Mouse (Mus musculus): Measurements from ENCODE around the gene Irgq. TPM values are rescaled to one million over a fixed set of nuclear protein-coding genes. Genes with fewer than 3 reads are reported as not detected.

Gene Irgq
- polyA plus RNA-seq, 1 experiment from 2014 or later, result 12.0 TPM

GRCm38 (mm10) chr7:24574224-24574796, 43.8 kb downstream of the Irgq start:
- Histone ChIP-seq H3K4me2 (ENCODE audit: low read depth, low read length) (no peak overlapping the region), H3K27me3 (replicated peaks; ENCODE audit: control insufficient read depth, insufficient read depth, low read length) (no peaks in the 10 kb centered on the region), H3K9ac (ENCODE audit: low read depth, low read length) (no peak overlapping the region), H3K4me1 (ENCODE audit: control insufficient read depth, insufficient read depth, low read length) (no peaks in the 10 kb centered on the region), H3K4me3 (ENCODE audit: low read depth, low read length) (no peak overlapping the region), H3K36me3 (ENCODE audit: control insufficient read depth, insufficient read depth, low read length) (peaks cover 38% of the 10 kb centered on the region), H3K9me3 (ENCODE audit: control insufficient read depth, low read length) (no peaks in the 10 kb centered on the region), H3K27ac (replicated peaks; ENCODE audit: low read depth, low read length) (no peak overlapping the region)
- 50% methylated on average over 12 of the region's 12 CpGs for WGBS
- DNase-seq (ENCODE audit: low spot score), result no peak
- 0 out of 2 replicates have a peak, but pooled peaks have one; percentile 41 for ATAC-seq (ENCODE audit: low read depth)

DNA sequence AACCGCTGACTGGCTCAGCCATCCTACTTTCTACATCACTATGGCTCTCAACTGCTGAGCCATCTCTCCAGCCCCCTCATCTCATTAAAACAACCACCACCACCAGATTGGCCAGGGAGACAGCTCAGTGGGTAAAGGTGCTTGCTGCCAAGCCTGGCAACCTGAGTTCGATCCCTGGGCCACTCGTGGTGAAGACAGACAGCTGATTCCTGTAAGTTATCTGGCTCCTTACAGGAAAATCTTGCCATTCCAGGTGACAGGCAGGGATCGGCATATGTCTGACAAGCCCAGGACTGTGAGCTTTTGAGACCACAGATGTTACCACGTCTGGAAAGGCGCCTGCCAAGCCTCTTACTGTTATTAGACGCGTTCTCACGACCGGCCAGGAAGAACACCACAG, 47.3 kb downstream of the Irgq start:
- H3K4me1 ChIP-seq (ENCODE audit: control insufficient read depth, insufficient read depth, low read length), result no peaks in the 10 kb centered on the region
- no peak for ATAC-seq (ENCODE audit: low read depth)

GRCm38 (mm10) chr7:24584876-24585275, 54.4 kb downstream of the Irgq start:
- Histone ChIP-seq H3K36me3 (ENCODE audit: control insufficient read depth, insufficient read depth, low read length) (no peaks in the 10 kb centered on the region), H3K27ac (replicated peaks; ENCODE audit: low read depth, low read length) (no peak overlapping the region), H3K4me2 (ENCODE audit: low read depth, low read length) (no peak overlapping the region), H3K9me3 (ENCODE audit: control insufficient read depth, low read length) (no peaks in the 10 kb centered on the region), H3K4me1 (ENCODE audit: control insufficient read depth, insufficient read depth, low read length) (no peaks in the 10 kb centered on the region; the same call in 1 of the 2 replicates), H3K4me3 (ENCODE audit: low read depth, low read length) (no peak overlapping the region), H3K27me3 (replicated peaks; ENCODE audit: control insufficient read depth, insufficient read depth, low read length) (peaks cover 22% of the 10 kb centered on the region), H3K9ac (ENCODE audit: low read depth, low read length) (no peak overlapping the region)
- 89% methylated on average over 6 of the region's 6 CpGs for WGBS
- DNase-seq (ENCODE audit: low spot score) (no peak), ATAC-seq (ENCODE audit: low read depth) (no peak)

More for the DNA sequence above, 47.3 kb downstream of the Irgq start:
- Histone ChIP-seq H3K9ac (ENCODE audit: low read depth, low read length) (no peak overlapping the region), H3K27me3 (replicated peaks; ENCODE audit: control insufficient read depth, insufficient read depth, low read length) (no peaks in the 10 kb centered on the region), H3K4me3 (ENCODE audit: low read depth, low read length) (no peak overlapping the region), H3K4me2 (ENCODE audit: low read depth, low read length) (no peak overlapping the region), H3K9me3 (ENCODE audit: control insufficient read depth, low read length) (no peaks in the 10 kb centered on the region), H3K36me3 (ENCODE audit: control insufficient read depth, insufficient read depth, low read length) (0 out of 2 replicates have a peak, but pooled peaks cover 7% of the 10 kb centered on the region), H3K27ac (replicated peaks; ENCODE audit: low read depth, low read length) (no peak overlapping the region)
- DNase-seq (ENCODE audit: low spot score), result no peak
- 94% methylated on average over 10 of the region's 10 CpGs for WGBS

GRCm38 (mm10) chr7:24585995-24586394, 55.5 kb downstream of the Irgq start:
- no peak overlapping the region for H3K9ac ChIP-seq (ENCODE audit: low read depth, low read length)
- no peaks in the 10 kb centered on the region for H3K36me3 ChIP-seq (ENCODE audit: control insufficient read depth, insufficient read depth, low read length)
- ATAC-seq (ENCODE audit: low read depth) (no peak), DNase-seq (ENCODE audit: low spot score) (no peak)
- H3K4me1 ChIP-seq (ENCODE audit: control insufficient read depth, insufficient read depth, low read length), result no peaks in the 10 kb centered on the region; the same call in 1 of the 2 replicates
- no peak overlapping the region for H3K4me3 ChIP-seq (ENCODE audit: low read depth, low read length)
- 55% methylated on average over 16 of the region's 16 CpGs for WGBS
- peaks cover 22% of the 10 kb centered on the region for H3K27me3 ChIP-seq (replicated peaks; ENCODE audit: control insufficient read depth, insufficient read depth, low read length)
- H3K4me2 ChIP-seq (ENCODE audit: low read depth, low read length), result no peak overlapping the region
- no peaks in the 10 kb centered on the region for H3K9me3 ChIP-seq (ENCODE audit: control insufficient read depth, low read length)
- no peak overlapping the region for H3K27ac ChIP-seq (replicated peaks; ENCODE audit: low read depth, low read length)

DNA sequence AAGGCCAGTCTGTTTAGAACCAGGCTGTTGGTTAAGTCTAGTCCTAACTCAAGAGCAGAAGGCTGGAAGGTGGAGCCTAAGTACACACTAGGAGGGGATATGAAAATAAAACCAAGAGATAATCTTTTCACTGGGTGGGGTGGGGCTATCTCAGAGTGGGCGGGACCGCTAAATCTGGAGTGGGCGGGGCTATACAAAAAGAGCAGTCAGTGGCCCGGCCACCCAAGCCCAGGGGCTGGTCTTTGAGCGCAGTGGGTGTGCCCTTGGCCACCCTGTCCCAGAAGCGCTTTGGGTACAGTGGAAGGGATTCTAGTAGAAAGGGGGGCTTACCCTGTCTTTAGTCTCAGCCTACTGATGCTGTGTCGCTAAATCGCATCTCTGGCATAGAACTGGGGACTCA, 56.3 kb downstream of the Irgq start:
- no peak overlapping the region for H3K27ac ChIP-seq (replicated peaks; ENCODE audit: low read depth, low read length)

DNA sequence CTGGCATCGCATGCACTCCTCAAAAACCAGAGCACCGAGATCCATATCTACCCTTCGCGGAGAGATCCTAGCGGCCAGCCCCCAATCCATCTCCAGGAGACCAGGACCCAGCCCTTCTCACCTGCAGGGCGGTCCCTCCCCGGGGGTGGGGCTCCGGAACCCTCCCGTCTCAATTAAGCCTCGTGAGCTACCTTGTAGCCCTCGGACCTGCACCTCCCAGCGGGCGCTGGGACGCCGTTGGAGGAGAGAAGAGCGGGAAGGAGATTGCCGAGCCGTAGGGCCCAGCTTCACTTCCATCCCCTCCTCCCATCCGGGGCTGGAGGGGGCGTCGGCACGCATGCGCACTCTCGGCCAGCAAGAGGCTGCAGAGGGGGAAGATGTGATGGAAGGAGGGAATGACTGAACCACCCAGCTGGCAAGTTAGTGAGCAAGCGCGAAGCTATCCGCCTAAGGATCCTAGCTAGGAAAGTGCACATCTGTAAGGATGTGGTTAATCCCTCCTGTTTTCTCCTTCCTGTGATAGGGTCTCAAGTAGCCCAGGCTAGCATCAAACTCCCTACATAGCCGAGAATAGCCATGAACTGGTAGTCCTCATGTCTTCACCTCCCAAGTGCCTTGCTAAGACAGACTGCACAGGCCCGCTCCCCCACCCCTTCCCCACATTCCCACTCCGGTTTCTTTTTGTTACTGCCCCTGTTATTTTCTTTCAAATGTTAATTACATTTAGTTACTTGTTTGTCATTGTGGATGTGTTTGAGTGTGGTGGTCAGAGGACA, 57.0 kb downstream of the Irgq start, which contains the start of the genes Ethe1 and Zfp575:
Ethe1 (plus strand) TSS at position 214 of the 776 bp plus-strand sequence.
Zfp575 (minus strand) TSS at position 312 of the 776 bp plus-strand sequence.
- H3K4me1 ChIP-seq (ENCODE audit: control insufficient read depth, insufficient read depth, low read length), result no peaks in the 10 kb centered on the region; the same call in 1 of the 2 replicates
- DNase-seq (ENCODE audit: low spot score), result peak; percentile 87
- H3K9ac ChIP-seq (ENCODE audit: low read depth, low read length), result peak within 1 kb of the TSS; percentile 65
- no peaks in the 10 kb centered on the region for H3K36me3 ChIP-seq (ENCODE audit: control insufficient read depth, insufficient read depth, low read length)
- peaks cover 22% of the 10 kb centered on the region for H3K27me3 ChIP-seq (replicated peaks; ENCODE audit: control insufficient read depth, insufficient read depth, low read length)
- H3K27ac ChIP-seq (replicated peaks; ENCODE audit: low read depth, low read length), result no peak within 1 kb of the TSS
- 5% methylated on average over 30 of the region's 30 CpGs for WGBS
- H3K4me3 ChIP-seq (ENCODE audit: low read depth, low read length), result peak within 1 kb of the TSS; percentile 47
- no peaks in the 10 kb centered on the region for H3K9me3 ChIP-seq (ENCODE audit: control insufficient read depth, low read length)
- ATAC-seq (ENCODE audit: low read depth), result peak; percentile 89
- H3K4me2 ChIP-seq (ENCODE audit: low read depth, low read length), result peak within 1 kb of the TSS; percentile 63

More for the DNA sequence above, 56.3 kb downstream of the Irgq start:
- WGBS, result 10% methylated on average over 8 of the region's 8 CpGs
- Histone ChIP-seq H3K9me3 (ENCODE audit: control insufficient read depth, low read length) (no peaks in the 10 kb centered on the region), H3K4me3 (ENCODE audit: low read depth, low read length) (peak overlapping the region; percentile 47), H3K9ac (ENCODE audit: low read depth, low read length) (peak overlapping the region; percentile 65), H3K27me3 (replicated peaks; ENCODE audit: control insufficient read depth, insufficient read depth, low read length) (peaks cover 22% of the 10 kb centered on the region), H3K4me2 (ENCODE audit: low read depth, low read length) (peak overlapping the region; percentile 63), H3K36me3 (ENCODE audit: control insufficient read depth, insufficient read depth, low read length) (no peaks in the 10 kb centered on the region), H3K4me1 (ENCODE audit: control insufficient read depth, insufficient read depth, low read length) (no peaks in the 10 kb centered on the region; the same call in 1 of the 2 replicates)
- DNase-seq (ENCODE audit: low spot score) (peak; percentile 47), ATAC-seq (ENCODE audit: low read depth) (peak; percentile 77; the same call in 1 of the 2 replicates)

Other genes starting within 250 kb of the Irgq start
- gene Zfp61, start 229.5 kb upstream of the Irgq start, polyA plus RNA-seq (2014; fragmentation: Nextera tagmentation; extraction: Ambion mirVana), result 29.8 and 29.9 TPM in 2 replicates
- gene Zfp94, start 214.0 kb upstream of the Irgq start, polyA plus RNA-seq (2014; fragmentation: Nextera tagmentation; extraction: Ambion mirVana), result 8.5 and 12.1 TPM in 2 replicates
- not detected in 2 replicates for gene Tescl, start 196.8 kb upstream of the Irgq start, polyA plus RNA-seq (2014; fragmentation: Nextera tagmentation; extraction: Ambion mirVana)
- gene Lypd5, start 181.5 kb upstream of the Irgq start, polyA plus RNA-seq (2014; fragmentation: Nextera tagmentation; extraction: Ambion mirVana), result 2.4 and 4.9 TPM in 2 replicates
- 4.1 and 5.8 TPM in 2 replicates for gene Kcnn4, start 160.4 kb upstream of the Irgq start, polyA plus RNA-seq (2014; fragmentation: Nextera tagmentation; extraction: Ambion mirVana)
- gene Smg9, start 131.1 kb upstream of the Irgq start, polyA plus RNA-seq (2014; fragmentation: Nextera tagmentation; extraction: Ambion mirVana), result 17.6 and 19.9 TPM in 2 replicates
- 0.16 and 0.36 TPM in 2 replicates for gene Irgc1, start 78.4 kb upstream of the Irgq start, polyA plus RNA-seq (2014; fragmentation: Nextera tagmentation; extraction: Ambion mirVana)
- 8.0 and 12.2 TPM in 2 replicates for gene Plaur, start 68.2 kb upstream of the Irgq start, polyA plus RNA-seq (2014; fragmentation: Nextera tagmentation; extraction: Ambion mirVana)
- gene Cadm4, start 48.7 kb upstream of the Irgq start, polyA plus RNA-seq (2014; fragmentation: Nextera tagmentation; extraction: Ambion mirVana), result 2.6 and 2.8 TPM in 2 replicates
- 31.3 and 36.6 TPM in 2 replicates for gene Zfp428, start 23.7 kb upstream of the Irgq start, polyA plus RNA-seq (2014; fragmentation: Nextera tagmentation; extraction: Ambion mirVana)
- 0.19 and 0.22 TPM in 2 replicates for gene AC161166.1, start 18.2 kb upstream of the Irgq start, polyA plus RNA-seq (2014; fragmentation: Nextera tagmentation; extraction: Ambion mirVana)
- 0.34 and 1.5 TPM in 2 replicates for gene Pinlyp, start 15.4 kb downstream of the Irgq start, polyA plus RNA-seq (2014; fragmentation: Nextera tagmentation; extraction: Ambion mirVana)
- gene Xrcc1, start 15.6 kb downstream of the Irgq start, polyA plus RNA-seq (2014; fragmentation: Nextera tagmentation; extraction: Ambion mirVana), result 88.4 and 97.9 TPM in 2 replicates
- gene Ethe1, start 56.9 kb downstream of the Irgq start, polyA plus RNA-seq (2014; fragmentation: Nextera tagmentation; extraction: Ambion mirVana), result 25.5 and 25.6 TPM in 2 replicates
- 4.3 and 4.6 TPM in 2 replicates for gene Zfp575, start 57.0 kb downstream of the Irgq start, polyA plus RNA-seq (2014; fragmentation: Nextera tagmentation; extraction: Ambion mirVana)
- gene Phldb3, start 80.1 kb downstream of the Irgq start, polyA plus RNA-seq (2014; fragmentation: Nextera tagmentation; extraction: Ambion mirVana), result 0.43 and 0.60 TPM in 2 replicates
- 24.7 TPM in 2 replicates for gene Lypd3, start 105.9 kb downstream of the Irgq start, polyA plus RNA-seq (2014; fragmentation: Nextera tagmentation; extraction: Ambion mirVana)
- gene Tex101, start 146.0 kb downstream of the Irgq start, polyA plus RNA-seq (2014; fragmentation: Nextera tagmentation; extraction: Ambion mirVana), result not detected in 2 replicates
- gene BC049730, start 178.6 kb downstream of the Irgq start, polyA plus RNA-seq (2014; fragmentation: Nextera tagmentation; extraction: Ambion mirVana), result not detected in 2 replicates
- not detected in 2 replicates for gene Gm4763, start 196.2 kb downstream of the Irgq start, polyA plus RNA-seq (2014; fragmentation: Nextera tagmentation; extraction: Ambion mirVana)
- gene Cd177, start 229.6 kb downstream of the Irgq start, polyA plus RNA-seq (2014; fragmentation: Nextera tagmentation; extraction: Ambion mirVana), result 0.70 and 0.98 TPM in 2 replicates
- gene Ceacam10, start 246.5 kb downstream of the Irgq start, polyA plus RNA-seq (2014; fragmentation: Nextera tagmentation; extraction: Ambion mirVana), result 0.46 and 0.56 TPM in 2 replicates